Mouse (Mus musculus) heart, adult 2 months (tissue): ENCODE measurements around the gene Fmn2.

ENCODE experiments used
- CTCF ChIP-seq: fragments of 200-600 bp; IDR thresholded peaks from 2 replicates; pipeline ENCODE4 v1.8.1; 2022; ENCODE audit warnings: antibody characterized with exemption, mild to moderate bottlenecking, moderate library complexity
- EP300 ChIP-seq: fragments of 200-500 bp; IDR thresholded peaks from 2 replicates; pipeline ENCODE4 v1.6.1; 2011; ENCODE audit warnings: low read depth, low read length, control low read depth; ENCODE audit not compliant: insufficient read depth
- POLR2A ChIP-seq: fragments of 200-500 bp; IDR thresholded peaks from 2 replicates; pipeline ENCODE4 v1.6.1; 2011; ENCODE audit warnings: mild to moderate bottlenecking, low read depth, low read length, control low read depth; ENCODE audit not compliant: insufficient read depth

DNA sequence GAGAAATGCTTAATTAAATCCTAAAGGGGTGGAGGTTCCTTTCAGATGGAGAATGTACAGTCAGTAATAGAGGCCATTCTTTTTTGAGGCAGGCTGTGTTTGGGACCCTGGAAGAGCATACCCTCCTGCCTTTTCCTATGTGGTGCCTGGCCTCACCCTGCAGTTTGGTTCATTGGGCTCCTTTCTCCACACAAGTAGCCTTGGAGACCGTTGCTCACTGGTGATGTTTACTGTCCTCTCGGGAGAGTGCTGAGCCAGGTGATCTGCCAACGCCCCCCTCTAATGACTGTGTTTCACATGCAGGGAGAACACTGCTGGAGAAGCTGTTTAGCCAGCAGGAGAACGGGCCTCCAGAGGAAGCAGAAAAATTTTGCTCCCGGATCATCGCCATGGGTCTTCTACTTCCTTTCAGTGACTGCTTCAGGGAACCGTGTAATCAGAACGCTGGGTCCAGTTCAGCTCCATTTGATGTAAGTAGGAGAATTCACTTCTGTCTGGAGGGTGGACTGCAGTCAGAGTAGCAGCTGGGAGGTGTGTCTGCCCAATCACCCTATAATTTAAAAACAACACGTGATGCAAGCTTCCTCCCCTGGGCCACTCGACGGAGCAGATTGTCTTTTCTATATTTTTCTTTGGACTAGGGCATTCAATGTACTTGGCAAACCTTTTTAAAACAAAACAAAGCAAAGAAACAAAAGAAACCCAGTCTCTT, 35.3 kb downstream of the Fmn2 start:
- TF ChIP-seq CTCF = no peak
- TF ChIP-seq EP300 = no peak
- no peak for TF ChIP-seq POLR2A
